Mouse (Mus musculus) G1E (cell line): ENCODE results near the gene Rxrb.

Experiments
- CTCF ChIP-seq: IDR thresholded peaks from 2 replicates; pipeline ENCODE4 v1.5.1; 2012; ENCODE audit warnings: low read depth, low read length, inconsistent platforms, mixed read lengths
- GATA1 ChIP-seq: IDR thresholded peaks from 2 replicates; pipeline ENCODE4 v1.6.1; 2012; ENCODE audit warnings: borderline replicate concordance, low read length, inconsistent platforms, mixed read lengths
- TAL1 ChIP-seq: conservative IDR thresholded peaks from 2 replicates; pipeline ENCODE4 v1.6.1; 2012; ENCODE audit warnings: low read depth, low read length, inconsistent platforms, mixed read lengths

DNA sequence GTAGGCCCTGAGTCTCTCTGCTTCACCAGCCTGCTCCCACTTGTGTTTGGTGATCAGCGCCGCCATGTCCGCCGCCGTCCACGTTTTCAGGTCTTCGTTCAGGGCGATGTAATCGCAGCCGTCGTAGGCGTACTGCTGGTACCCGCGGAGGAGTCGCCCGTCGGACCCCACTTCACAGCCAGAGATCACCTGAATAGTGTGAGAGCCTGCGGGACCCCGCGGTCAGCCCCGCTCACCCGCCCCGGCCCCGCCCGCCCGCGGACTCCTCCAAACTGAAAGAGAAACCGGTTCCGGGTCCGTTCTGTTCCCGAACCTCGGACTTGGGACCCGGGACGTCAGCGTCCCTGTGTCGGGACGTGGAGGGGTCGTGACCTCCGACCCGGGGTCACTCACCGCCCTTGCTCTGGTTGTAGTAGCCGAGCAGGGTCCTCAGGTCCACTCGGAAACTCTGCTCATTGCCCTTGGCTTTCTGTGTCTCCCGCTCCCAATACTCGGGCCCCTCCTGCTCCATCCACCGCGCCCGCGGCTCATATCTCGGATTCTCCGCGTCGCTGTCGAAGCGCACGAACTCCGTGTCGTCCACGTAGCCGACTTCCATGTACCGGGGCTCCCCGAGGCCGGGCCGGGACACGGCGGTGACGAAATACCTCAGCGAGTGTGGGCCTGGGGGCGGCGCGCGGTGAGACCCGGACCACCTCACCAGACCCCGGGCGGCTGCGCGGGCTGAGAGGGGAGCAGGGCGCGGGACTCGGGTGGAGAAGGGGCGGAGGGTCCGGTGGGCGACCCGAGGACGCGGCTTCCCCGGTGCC lies 32.1 kb upstream of the Rxrb start:
- no peak for TF ChIP-seq CTCF
- no peak for TF ChIP-seq GATA1
- no peak for TF ChIP-seq TAL1
